Mouse (Mus musculus) testis, adult 2 months (tissue): ENCODE results near the gene Hmcn1.

Experiments used
- CTCF ChIP-seq: fragments of 200-500 bp; IDR thresholded peaks from 2 replicates; pipeline ENCODE4 v1.5.1; 2012; ENCODE audit warnings: low read depth, mild to moderate bottlenecking, inconsistent platforms, low read length, moderate library complexity; ENCODE audit not compliant: control insufficient read depth, insufficient read depth, insufficient replicate concordance
- POLR2A ChIP-seq: fragments of 200-500 bp; IDR thresholded peaks from 2 replicates; pipeline ENCODE4 v1.6.1; 2012; ENCODE audit warnings: low read depth, mild to moderate bottlenecking, inconsistent platforms, low read length, moderate library complexity; ENCODE audit not compliant: control insufficient read depth

- TF ChIP-seq CTCF (no peak), POLR2A (no peak)
These were observed 8.7 kb upstream of the Hmcn1 start for GRCm38 (mm10) chr1:151001868-151002428.
